Mouse (Mus musculus) midbrain, postnatal 0 days (tissue): Measurements from ENCODE around the gene Ube2k. TPM values are rescaled to one million over a fixed set of nuclear protein-coding genes. Genes with fewer than 3 reads are reported as not detected.

ENCODE experiments used
- ATAC-seq: fragments of 200-750 bp; cut with Nextera tagmentation; 2 replicates; pipeline ENCODE4 v1.8.0; 2017; ENCODE audit warnings: moderate number of reproducible peaks, mild to moderate bottlenecking, moderate TSS enrichment, moderate library complexity; ENCODE audit not compliant: low FRiP score
- DNase-seq: peaks from one replicate; pipeline ENCODE4 v3.0.0-alpha.2; 2015; ENCODE audit warnings: low spot score
- H3K27ac ChIP-seq: fragments of 300-500 bp; sonication (generic); 2 replicates; pipeline ENCODE4 v1.5.1; 2014; ENCODE audit warnings: low read depth, mild to moderate bottlenecking, low read length, mixed read lengths
- H3K27me3 ChIP-seq: fragments of 300-500 bp; sonication (generic); 2 replicates; pipeline ENCODE4 v1.6.1; 2014; ENCODE audit warnings: low read length, control low read depth, mixed read lengths; ENCODE audit not compliant: insufficient read depth
- H3K36me3 ChIP-seq: fragments of 300-500 bp; sonication (generic); 2 replicates; pipeline ENCODE4 v1.6.1; 2014; ENCODE audit warnings: low read length, control low read depth, mixed read lengths; ENCODE audit not compliant: insufficient read depth
- H3K4me1 ChIP-seq: fragments of 300-500 bp; sonication (generic); 2 replicates; pipeline ENCODE4 v1.6.1; 2014; ENCODE audit warnings: mild to moderate bottlenecking, control low read depth, antibody characterized with exemption, low read length, mixed read lengths; ENCODE audit not compliant: insufficient read depth
- H3K4me2 ChIP-seq: fragments of 300-500 bp; sonication (generic); 2 replicates; pipeline ENCODE4 v1.6.1; 2014; ENCODE audit warnings: low read depth, mild to moderate bottlenecking, low read length, mixed read lengths; ENCODE audit not compliant: poor library complexity, severe bottlenecking
- H3K4me3 ChIP-seq: fragments of 300-500 bp; sonication (generic); 2 replicates; pipeline ENCODE4 v1.5.1; 2014; ENCODE audit warnings: low read depth, mild to moderate bottlenecking, low read length, moderate library complexity
- H3K9ac ChIP-seq: fragments of 300-500 bp; sonication (generic); replicated peaks from 2 replicates; pipeline ENCODE4 v1.6.1; 2014; ENCODE audit warnings: mild to moderate bottlenecking, low read length, moderate library complexity, mixed read lengths; ENCODE audit not compliant: poor library complexity, severe bottlenecking
- H3K9me3 ChIP-seq: fragments of 300-500 bp; sonication (generic); 2 replicates; pipeline ENCODE4 v1.6.1; 2016; ENCODE audit warnings: low read length, control low read depth
- CTCF ChIP-seq: IDR thresholded peaks from 2 replicates; pipeline ENCODE4 v1.5.1; 2016; ENCODE audit warnings: antibody characterized with exemption, mild to moderate bottlenecking
- WGBS: fragments of 180-500 bp; shearing (Covaris S2); extraction: QIAGEN DNeasy Blood & Tissue Kit; methylation state at CpG from one replicate; pipeline ENCODE4 v1.1.7; 2014; 5-methylcytosine and 5-hydroxymethylcytosine counted together
- polyA plus RNA-seq: library from polyadenylated mRNA; unstranded; fragments of >200 nt; fragmentation: Nextera tagmentation; extraction: Ambion mirVana; gene quantifications from 2 replicates; pipeline ENCODE4 v1.2.1, GENCODE M21; 2015
- total RNA-seq: library from RNA; depleted of rRNA; stranded (reverse); fragments of >200 nt; gene quantifications from 2 replicates; pipeline ENCODE4 v1.2.3, GENCODE M21; 2014

Ube2k gene
- total and polyA plus RNA-seq, 2 experiments from 2014 or later = 40.4 to 194 TPM

DNA sequence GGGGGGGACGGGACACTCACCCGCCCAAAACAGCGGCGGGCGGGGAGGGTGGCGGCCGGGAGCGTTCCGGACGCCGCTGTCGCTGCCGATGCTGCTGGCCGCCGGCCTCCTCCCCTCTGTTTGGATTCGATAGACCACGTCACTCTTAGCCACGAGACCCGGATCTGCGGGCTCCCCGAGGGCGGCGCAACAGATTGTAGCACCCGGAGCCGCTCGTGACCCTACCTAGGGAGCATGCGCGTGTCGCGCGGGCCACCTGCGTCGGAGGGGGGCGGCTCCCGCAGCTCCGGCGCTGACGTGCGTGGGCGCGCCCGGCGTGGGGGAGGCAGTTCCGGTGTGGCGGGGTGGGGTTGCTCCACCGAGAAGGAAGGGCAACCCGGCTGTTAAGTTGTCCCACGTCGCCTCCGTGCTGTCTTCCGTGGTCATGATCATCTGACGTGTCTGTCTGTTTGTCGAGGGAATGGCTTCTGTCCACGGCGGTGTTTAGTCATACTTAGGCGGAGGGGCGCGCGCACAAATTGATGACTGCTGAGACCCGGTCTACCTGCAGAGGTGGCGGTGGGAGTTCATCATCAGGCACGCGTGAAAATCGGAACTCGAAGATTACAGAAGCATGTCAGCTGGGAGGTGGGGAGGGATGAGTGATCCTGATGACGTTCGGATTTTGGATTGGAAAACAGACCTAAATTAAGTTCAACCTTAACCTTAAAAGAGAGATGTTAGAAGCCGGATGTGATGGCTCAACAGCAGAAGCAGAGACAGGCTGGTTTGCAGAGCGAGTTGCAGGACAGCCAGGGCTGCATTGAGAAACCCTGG lies 44.1 kb upstream of the Ube2k start, which contains the start of gene Gm43552:
Gene Gm43552, minus strand, starts transcription at position 118 of the 816 bp plus-strand sequence.
- under 1% methylated on average over 59 of the region's 69 CpGs for WGBS
- Histone ChIP-seq H3K27ac (peak within 1 kb of the TSS; percentile 98), H3K27me3 (no peaks in the 10 kb centered on the region), H3K4me2 (peak within 1 kb of the TSS; percentile 85), H3K9ac (peak within 1 kb of the TSS; percentile 91), H3K36me3 (no peaks in the 10 kb centered on the region), H3K9me3 (no peaks in the 10 kb centered on the region), H3K4me1 (peaks cover 7% of the 10 kb centered on the region; the same call in 1 of the 2 replicates), H3K4me3 (peak within 1 kb of the TSS; percentile 94)
- TF ChIP-seq CTCF = no peak
- ATAC-seq (peak; percentile 98), DNase-seq (peak; percentile 95)

GRCm38 (mm10) chr5:65500231-65500630 lies 36.8 kb upstream of the Ube2k start:
- Histone ChIP-seq H3K4me2 (no peak overlapping the region), H3K36me3 (no peaks in the 10 kb centered on the region), H3K9ac (no peak overlapping the region), H3K27ac (no peak overlapping the region), H3K4me3 (no peak overlapping the region), H3K9me3 (no peaks in the 10 kb centered on the region), H3K4me1 (no peaks in the 10 kb centered on the region), H3K27me3 (no peaks in the 10 kb centered on the region)
- 82% methylated on average over 7 of the region's 7 CpGs for WGBS
- DNase-seq (no peak), ATAC-seq (no peak)
- no peak for TF ChIP-seq CTCF

- Histone ChIP-seq H3K4me3 (no peak overlapping the region), H3K27me3 (no peaks in the 10 kb centered on the region), H3K9ac (no peak overlapping the region), H3K4me1 (no peaks in the 10 kb centered on the region), H3K9me3 (no peaks in the 10 kb centered on the region), H3K4me2 (no peak overlapping the region), H3K36me3 (no peaks in the 10 kb centered on the region), H3K27ac (no peak overlapping the region)
- TF ChIP-seq CTCF = no peak
- no peak for ATAC-seq
- WGBS = 95% methylated on average over 9 of the region's 9 CpGs
- no peak for DNase-seq
Observed at GRCm38 (mm10) chr5:65501407-65501806, 35.6 kb upstream of the Ube2k start.

- no peak for ATAC-seq
- Histone ChIP-seq H3K27me3 (no peaks in the 10 kb centered on the region), H3K27ac (no peak overlapping the region), H3K4me3 (no peak overlapping the region), H3K9me3 (no peaks in the 10 kb centered on the region), H3K4me2 (no peak overlapping the region), H3K9ac (no peak overlapping the region), H3K36me3 (no peaks in the 10 kb centered on the region), H3K4me1 (no peaks in the 10 kb centered on the region)
- DNase-seq = no peak
- 15% methylated on average over 8 of the region's 8 CpGs for WGBS
- no peak for TF ChIP-seq CTCF
Observed at GRCm38 (mm10) chr5:65505786-65506185, 31.2 kb upstream of the Ube2k start.

DNA sequence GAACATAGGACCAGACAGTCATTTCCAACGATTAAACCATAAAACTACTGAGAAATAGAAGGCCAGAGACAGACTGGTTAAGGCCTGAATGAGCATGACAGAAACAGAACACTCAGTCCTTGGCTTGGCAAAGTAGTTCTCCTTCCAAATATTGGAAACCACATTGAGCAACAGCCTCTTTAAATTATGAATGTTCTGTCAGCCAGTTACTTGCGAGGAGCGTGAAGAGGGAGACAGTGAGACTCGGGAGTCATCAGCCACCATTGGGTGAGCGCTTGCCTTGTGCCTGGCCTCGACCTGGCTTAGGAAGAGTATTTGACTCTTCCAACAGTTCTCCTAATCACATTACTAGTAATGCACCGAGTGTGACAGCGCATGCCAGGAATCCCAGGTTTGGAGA lies 28.6 kb upstream of the Ube2k start:
- 86% methylated on average over 8 of the region's 8 CpGs for WGBS
- Histone ChIP-seq H3K36me3 (no peaks in the 10 kb centered on the region), H3K4me2 (no peak overlapping the region), H3K9me3 (no peaks in the 10 kb centered on the region), H3K4me1 (no peaks in the 10 kb centered on the region), H3K9ac (no peak overlapping the region), H3K27me3 (no peaks in the 10 kb centered on the region), H3K27ac (no peak overlapping the region), H3K4me3 (no peak overlapping the region)
- TF ChIP-seq CTCF = no peak
- DNase-seq = no peak
- no peak for ATAC-seq

DNA sequence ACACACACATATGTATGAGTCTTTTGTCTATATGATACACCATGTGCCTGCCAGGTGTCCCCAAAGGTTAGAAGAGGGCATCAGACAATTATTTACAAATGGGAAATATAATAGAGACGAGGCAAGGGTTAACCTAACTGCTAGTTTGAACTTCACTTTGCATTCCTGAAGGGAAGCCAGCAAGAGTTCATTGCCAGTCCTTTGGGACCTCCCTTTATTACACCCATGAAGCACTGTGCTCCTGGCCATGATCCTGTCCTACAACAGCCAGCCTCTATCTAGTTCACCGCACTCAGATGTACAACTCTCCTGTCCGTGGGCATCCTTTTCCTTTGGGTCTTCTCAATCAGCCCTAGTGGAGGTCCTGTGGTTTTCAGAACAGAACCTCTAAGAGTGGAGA lies 23.5 kb upstream of the Ube2k start:
- no peaks in the 10 kb centered on the region for H3K27me3 ChIP-seq
- DNase-seq (no peak), ATAC-seq (no peak)
- no peak overlapping the region for H3K27ac ChIP-seq
- H3K4me2 ChIP-seq = no peak overlapping the region
- WGBS = 83% methylated on average over 3 of the region's 3 CpGs
- no peaks in the 10 kb centered on the region for H3K36me3 ChIP-seq
- no peaks in the 10 kb centered on the region for H3K4me1 ChIP-seq
- H3K9ac ChIP-seq = no peak overlapping the region
- no peak for TF ChIP-seq CTCF
- no peak overlapping the region for H3K4me3 ChIP-seq
- H3K9me3 ChIP-seq = no peaks in the 10 kb centered on the region
